Mouse (Mus musculus) brain, adult 10 weeks (tissue): ENCODE measurements around the gene Mdm1. TPM values are rescaled to one million over a fixed set of nuclear protein-coding genes. Genes with fewer than 3 reads are reported as not detected.

Source experiments
- polyA plus RNA-seq: library from polyadenylated mRNA; stranded (reverse); fragments of 350-450 nt; fragmentation: Illumina TruSeq; extraction: RNeasy Lipid Tissue Mini Kit (QIAGEN cat#74804); gene quantifications from one replicate; pipeline ENCODE4 v1.2.3, GENCODE M21; 2015; ENCODE audit warnings: low read depth, low replicate concordance

The Mdm1 gene
- 9.3 TPM for polyA plus RNA-seq

GRCm38 (mm10) chr10:118141018-118141883, at the start of gene Mdm1:
Gene Mdm1, plus strand, starts transcription at chr10:118141811.

GRCm38 (mm10) chr10:118204642-118205041, 63.0 kb downstream of the Mdm1 start, which contains the start of gene Il22:
Gene Il22, plus strand, starts transcription at chr10:118204942.

Other genes with a start within 250 kb of the Mdm1 start
- gene Il22, start 63.1 kb downstream of the Mdm1 start, polyA plus RNA-seq: not detected
- gene Gm32717, start 99.0 kb downstream of the Mdm1 start, polyA plus RNA-seq: not detected
- gene Gm32802, start 116.9 kb downstream of the Mdm1 start, polyA plus RNA-seq: not detected
- not detected for gene Iltifb, start 153.2 kb downstream of the Mdm1 start, polyA plus RNA-seq
- not detected for gene Gm9040, start 185.2 kb downstream of the Mdm1 start, polyA plus RNA-seq
- gene Gm9044, start 190.6 kb downstream of the Mdm1 start, polyA plus RNA-seq: not detected
- not detected for gene Gm9045, start 196.0 kb downstream of the Mdm1 start, polyA plus RNA-seq
- gene Gm9046, start 201.4 kb downstream of the Mdm1 start, polyA plus RNA-seq: not detected
- not detected for gene Gm9048, start 206.9 kb downstream of the Mdm1 start, polyA plus RNA-seq
- not detected for gene Gm9049, start 212.3 kb downstream of the Mdm1 start, polyA plus RNA-seq